Mouse (Mus musculus) thymus, adult 2 months (tissue): ENCODE data around the gene Rhox4a2.
"Not testable (repeated sequence)": the region's sequence is repeated elsewhere in the genome, so short reads cannot be mapped to it uniquely, and the experiment has no call there.

Experiments used
- CTCF ChIP-seq: fragments of 200-500 bp; IDR thresholded peaks from 2 replicates; pipeline ENCODE4 v1.5.1; 2012; ENCODE audit warnings: mild to moderate bottlenecking, control low read depth, low read length, moderate library complexity, borderline replicate concordance; ENCODE audit not compliant: control insufficient read depth, poor library complexity, insufficient read depth; ENCODE audit errors: extremely low read depth
- POLR2A ChIP-seq: fragments of 200-500 bp; IDR thresholded peaks from 2 replicates; pipeline ENCODE4 v1.6.1; 2012; ENCODE audit warnings: mild to moderate bottlenecking, low read length, control low read depth, moderate library complexity; ENCODE audit not compliant: control insufficient read depth, poor library complexity, insufficient read depth; ENCODE audit errors: extremely low read depth

DNA sequence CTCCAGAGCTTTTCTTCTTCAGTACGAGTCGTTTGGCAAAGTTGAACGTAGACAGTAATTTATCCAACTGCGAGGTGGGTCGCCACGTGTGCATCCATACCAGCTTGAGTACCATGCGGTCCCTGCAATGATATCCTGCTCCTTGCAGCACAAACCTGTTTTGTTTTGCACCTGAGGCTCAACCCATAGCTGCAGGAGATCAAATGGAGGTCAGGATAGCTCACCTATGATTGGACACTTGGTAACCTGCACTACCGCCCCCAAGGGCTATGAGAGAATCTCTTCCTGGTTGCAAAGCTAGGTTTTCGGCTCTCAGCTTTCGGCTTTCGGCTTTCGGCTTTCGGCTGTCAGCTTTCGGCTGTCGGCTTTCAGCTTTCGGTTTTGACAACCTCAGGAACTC, at the start of gene Rhox4a2:
- not testable (repeated sequence) for TF ChIP-seq CTCF, POLR2A
